Mouse (Mus musculus) frontal cortex, postnatal 14 days (tissue): ENCODE measurements around the gene Ifi27l2b.
"Not testable (repeated sequence)": the region's sequence is repeated elsewhere in the genome, so short reads cannot be mapped to it uniquely, and the experiment has no call there.

Source experiments
- DNase-seq, 2 experiments: peaks; one replicate each; pipeline ENCODE4 v3.0.0; 2022; ENCODE audit warnings: low spot score in 2 of 2

Gene Ifi27l2b

GRCm38 (mm10) chr12:103457140-103457539 is at the start of gene Ifi27l2b:
Gene Ifi27l2b, minus strand, starts transcription at chr12:103457223.
- no peak for DNase-seq

GRCm38 (mm10) chr12:103504402-103504801 is 47.4 kb upstream of the Ifi27l2b start:
- DNase-seq = no peak

GRCm38 (mm10) chr12:103503300-103503699 is 46.3 kb upstream of the Ifi27l2b start:
- DNase-seq = no peak

- no peak for DNase-seq
Measured at GRCm38 (mm10) chr12:103499261-103499660, 42.2 kb upstream of the Ifi27l2b start.

- no peak for DNase-seq
Measured at GRCm38 (mm10) chr12:103498768-103499167, 41.7 kb upstream of the Ifi27l2b start.

GRCm38 (mm10) chr12:103494486-103494885 is 37.5 kb upstream of the Ifi27l2b start:
- peak in 1 of 2 experiments; percentile 29 for DNase-seq

- DNase-seq = peak; percentile 31 to 55
Measured at GRCm38 (mm10) chr12:103492767-103493166, 35.7 kb upstream of the Ifi27l2b start.

- DNase-seq = no peak
Measured at GRCm38 (mm10) chr12:103491091-103491730, 34.2 kb upstream of the Ifi27l2b start.

GRCm38 (mm10) chr12:103487750-103488149 is 30.7 kb upstream of the Ifi27l2b start:
- DNase-seq = no peak

GRCm38 (mm10) chr12:103487276-103487675 is 30.3 kb upstream of the Ifi27l2b start:
- no peak for DNase-seq

GRCm38 (mm10) chr12:103486726-103487125 is 29.7 kb upstream of the Ifi27l2b start:
- DNase-seq = no peak

GRCm38 (mm10) chr12:103484200-103484972 is 27.4 kb upstream of the Ifi27l2b start:
- DNase-seq = not testable (repeated sequence)

GRCm38 (mm10) chr12:103482781-103483180 is 25.8 kb upstream of the Ifi27l2b start:
- no peak for DNase-seq

GRCm38 (mm10) chr12:103481671-103482070 is 24.6 kb upstream of the Ifi27l2b start:
- DNase-seq = no peak

- DNase-seq = no peak
Measured at GRCm38 (mm10) chr12:103477461-103478015, 20.5 kb upstream of the Ifi27l2b start.

- no peak for DNase-seq
Measured at GRCm38 (mm10) chr12:103476779-103477389, 19.9 kb upstream of the Ifi27l2b start.

- no peak for DNase-seq
Measured at GRCm38 (mm10) chr12:103474481-103474880, 17.5 kb upstream of the Ifi27l2b start.

GRCm38 (mm10) chr12:103456727-103457126 is 296 bp downstream of the Ifi27l2b start:
- DNase-seq = not testable (repeated sequence)

- DNase-seq = no peak
Measured at GRCm38 (mm10) chr12:103453361-103453760, 3.7 kb downstream of the Ifi27l2b start.

GRCm38 (mm10) chr12:103445060-103445459 is 12.0 kb downstream of the Ifi27l2b start:
- no peak for DNase-seq

GRCm38 (mm10) chr12:103444261-103444660 is 12.8 kb downstream of the Ifi27l2b start:
- not testable (repeated sequence) for DNase-seq

GRCm38 (mm10) chr12:103443524-103443923 is 13.5 kb downstream of the Ifi27l2b start, which contains the start of gene Ifi27l2a:
Gene Ifi27l2a, minus strand, starts transcription at chr12:103443680.
- DNase-seq = no peak
